Mouse (Mus musculus) heart, embryonic 13.5 days (tissue): ENCODE data around the gene Taar8b. TPM values are rescaled to one million over a fixed set of nuclear protein-coding genes. Genes with fewer than 3 reads are reported as not detected.
"Not testable (repeated sequence)": the region's sequence is repeated elsewhere in the genome, so short reads cannot be mapped to it uniquely, and the experiment has no call there.

ENCODE experiments used
- ATAC-seq: fragments of 200-750 bp; cut with Nextera tagmentation; 2 replicates; pipeline ENCODE4 v1.8.0; 2017; ENCODE audit warnings: moderate TSS enrichment; ENCODE audit not compliant: insufficient number of reproducible peaks, low FRiP score, low TSS enrichment; ENCODE audit errors: extremely low read depth
- H3K27ac ChIP-seq: fragments of 300-500 bp; sonication (generic); replicated peaks from 2 replicates; pipeline ENCODE4 v1.5.1; 2015; ENCODE audit warnings: moderate library complexity, mild to moderate bottlenecking, inconsistent platforms
- H3K27me3 ChIP-seq: fragments of 300-500 bp; sonication (generic); replicated peaks from 2 replicates; pipeline ENCODE4 v1.6.1; 2015; ENCODE audit warnings: mild to moderate bottlenecking, inconsistent platforms
- H3K36me3 ChIP-seq: fragments of 300-500 bp; sonication (generic); 2 replicates; pipeline ENCODE4 v1.6.1; 2015; ENCODE audit warnings: mild to moderate bottlenecking, inconsistent platforms
- H3K4me1 ChIP-seq: fragments of 300-500 bp; sonication (generic); 2 replicates; pipeline ENCODE4 v1.6.1; 2015; ENCODE audit warnings: inconsistent platforms
- H3K4me2 ChIP-seq: fragments of 300-500 bp; sonication (generic); 2 replicates; pipeline ENCODE4 v1.6.1; 2015; ENCODE audit warnings: inconsistent platforms, mild to moderate bottlenecking, moderate library complexity
- H3K4me3 ChIP-seq: fragments of 300-500 bp; sonication (generic); 2 replicates; pipeline ENCODE4 v1.5.1; 2015; ENCODE audit warnings: moderate library complexity, mild to moderate bottlenecking, inconsistent platforms
- H3K9ac ChIP-seq: fragments of 300-500 bp; sonication (generic); 2 replicates; pipeline ENCODE4 v1.6.1; 2015; ENCODE audit warnings: inconsistent platforms, mild to moderate bottlenecking, moderate library complexity
- H3K9me3 ChIP-seq: fragments of 300-500 bp; sonication (generic); 2 replicates; pipeline ENCODE4 v1.6.1; 2016; ENCODE audit warnings: inconsistent platforms
- WGBS: fragments of 180-500 bp; shearing (Covaris S2); methylation state at CpG from one replicate; pipeline ENCODE4 v1.1.7; 2015; ENCODE audit warnings: mixed read lengths; 5-methylcytosine and 5-hydroxymethylcytosine counted together
- polyA plus RNA-seq: library from polyadenylated mRNA; unstranded; fragments of >200 nt; fragmentation: Nextera tagmentation; extraction: Ambion mirVana; gene quantifications from 2 replicates; pipeline ENCODE4 v1.2.1, GENCODE M21; 2015

The Taar8b gene
- polyA plus RNA-seq, 1 experiment from 2014 or later = not detected

DNA sequence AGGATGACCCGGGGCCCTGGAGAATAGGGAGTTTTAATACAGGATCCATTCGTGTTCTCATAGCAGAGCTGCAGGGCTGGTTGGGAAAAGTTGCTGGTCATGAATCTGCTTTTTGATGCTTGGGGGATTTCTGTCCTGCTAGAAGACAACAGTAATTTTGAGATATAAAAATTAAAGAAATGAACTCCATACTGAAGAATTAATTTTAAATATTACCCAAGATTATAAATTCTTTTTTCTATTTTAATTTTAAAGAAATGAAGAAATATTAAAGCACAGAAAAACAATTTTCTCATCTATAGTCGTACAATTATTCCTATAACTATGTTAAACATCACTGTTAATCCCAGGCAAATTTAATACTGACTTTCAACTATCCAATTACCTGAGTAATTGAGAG is 9.7 kb upstream of the Taar8b start, which contains the start of gene Taar8c:
Gene Taar8c, minus strand, starts transcription at position 101 of the 400 bp plus-strand sequence.
- not testable (repeated sequence) for H3K4me1 ChIP-seq, ATAC-seq, H3K4me3 ChIP-seq, H3K27me3 ChIP-seq, H3K36me3 ChIP-seq, H3K9ac ChIP-seq, H3K27ac ChIP-seq, H3K4me2 ChIP-seq, H3K9me3 ChIP-seq
- WGBS = 68% methylated on average over 1 of the region's 3 CpGs

DNA sequence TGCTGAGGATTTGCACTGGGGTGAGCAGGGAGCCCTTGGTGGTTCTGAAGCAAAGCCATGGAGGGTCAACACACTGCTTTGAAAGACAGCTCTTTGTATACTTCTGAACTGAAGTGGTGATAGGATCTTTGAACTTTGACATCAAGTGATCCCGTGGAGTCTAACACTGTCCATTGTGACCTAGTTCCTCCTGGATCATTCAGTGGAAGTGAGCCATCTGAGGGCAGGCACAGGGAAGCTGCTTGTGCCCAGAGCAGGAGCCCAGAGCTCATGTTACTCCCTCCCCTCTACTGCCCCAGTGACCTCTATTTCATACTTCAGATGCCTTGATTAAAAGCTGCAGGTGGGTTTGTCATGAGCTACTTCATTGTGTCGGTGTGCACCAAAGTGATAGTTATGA is 4.9 kb upstream of the Taar8b start:
- not testable (repeated sequence) for H3K4me2 ChIP-seq, H3K9ac ChIP-seq, H3K4me3 ChIP-seq, H3K27me3 ChIP-seq, H3K9me3 ChIP-seq, H3K27ac ChIP-seq, ATAC-seq, H3K36me3 ChIP-seq, H3K4me1 ChIP-seq
- 58% methylated on average over 2 of the region's 2 CpGs for WGBS

- H3K9me3 ChIP-seq = no peaks in the 10 kb centered on the region
- H3K4me2 ChIP-seq = no peak overlapping the region
- no peak overlapping the region for H3K27ac ChIP-seq
- H3K4me1 ChIP-seq = no peaks in the 10 kb centered on the region
- 81% methylated on average over 2 of the region's 2 CpGs for WGBS
- no peak overlapping the region for H3K9ac ChIP-seq
- no peak overlapping the region for H3K4me3 ChIP-seq
- ATAC-seq = no peak
- H3K27me3 ChIP-seq = no peaks in the 10 kb centered on the region
- H3K36me3 ChIP-seq = no peaks in the 10 kb centered on the region
These were observed 4.9 kb downstream of the Taar8b start for GRCm38 (mm10) chr10:24087168-24087567.

DNA sequence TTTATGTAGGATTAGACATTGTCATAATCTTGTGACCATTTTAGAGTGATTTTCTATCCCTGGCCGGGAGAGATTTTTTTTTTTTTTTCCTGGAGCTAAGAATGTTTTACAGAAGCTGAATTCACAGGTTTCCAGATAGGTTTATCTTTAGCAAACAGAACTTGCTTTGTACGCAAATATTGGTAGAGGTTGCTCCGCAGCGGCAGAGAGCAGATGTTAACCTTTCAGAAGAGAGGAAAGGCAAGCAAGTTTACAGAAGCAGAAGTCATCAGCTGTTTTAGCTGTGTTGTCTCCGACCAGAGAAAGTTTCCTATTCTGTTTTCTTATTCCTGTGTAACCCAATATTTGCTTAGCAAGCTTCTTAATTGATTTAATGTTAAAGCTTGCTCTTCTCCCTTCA is 5.5 kb downstream of the Taar8b start:
- H3K9ac ChIP-seq = no peak overlapping the region
- no peak overlapping the region for H3K4me2 ChIP-seq
- no peaks in the 10 kb centered on the region for H3K36me3 ChIP-seq
- no peak overlapping the region for H3K4me3 ChIP-seq
- H3K27me3 ChIP-seq = no peaks in the 10 kb centered on the region
- no peaks in the 10 kb centered on the region for H3K9me3 ChIP-seq
- H3K4me1 ChIP-seq = no peaks in the 10 kb centered on the region
- ATAC-seq = no peak
- 53% methylated on average over 5 of the region's 5 CpGs for WGBS
- no peak overlapping the region for H3K27ac ChIP-seq

- ATAC-seq = no peak
- no peak overlapping the region for H3K4me2 ChIP-seq
- H3K9ac ChIP-seq = no peak overlapping the region
- no peaks in the 10 kb centered on the region for H3K27me3 ChIP-seq
- 69% methylated on average over 5 of the region's 5 CpGs for WGBS
- H3K9me3 ChIP-seq = no peaks in the 10 kb centered on the region
- H3K4me1 ChIP-seq = no peaks in the 10 kb centered on the region
- no peak overlapping the region for H3K27ac ChIP-seq
- no peaks in the 10 kb centered on the region for H3K36me3 ChIP-seq
- no peak overlapping the region for H3K4me3 ChIP-seq
These were observed 6.2 kb downstream of the Taar8b start for GRCm38 (mm10) chr10:24085936-24086335.

GRCm38 (mm10) chr10:24080166-24080565 is 11.9 kb downstream of the Taar8b start:
- Histone ChIP-seq H3K9ac (no peak overlapping the region), H3K36me3 (no peaks in the 10 kb centered on the region), H3K27me3 (no peaks in the 10 kb centered on the region), H3K4me1 (no peaks in the 10 kb centered on the region), H3K9me3 (no peaks in the 10 kb centered on the region), H3K27ac (no peak overlapping the region), H3K4me3 (no peak overlapping the region), H3K4me2 (no peak overlapping the region)
- ATAC-seq = no peak
- WGBS = 27% methylated on average over 3 of the region's 3 CpGs

- not testable (repeated sequence) for H3K27me3 ChIP-seq, H3K4me2 ChIP-seq, H3K36me3 ChIP-seq, H3K4me3 ChIP-seq, ATAC-seq, H3K9me3 ChIP-seq, H3K9ac ChIP-seq, H3K27ac ChIP-seq, H3K4me1 ChIP-seq
- 83% methylated on average over 2 of the region's 4 CpGs for WGBS
These were observed 15.9 kb downstream of the Taar8b start, which contains the start of gene Taar8a for GRCm38 (mm10) chr10:24076200-24076599. TSS of gene Taar8a (plus strand) at chr10:24076500.

DNA sequence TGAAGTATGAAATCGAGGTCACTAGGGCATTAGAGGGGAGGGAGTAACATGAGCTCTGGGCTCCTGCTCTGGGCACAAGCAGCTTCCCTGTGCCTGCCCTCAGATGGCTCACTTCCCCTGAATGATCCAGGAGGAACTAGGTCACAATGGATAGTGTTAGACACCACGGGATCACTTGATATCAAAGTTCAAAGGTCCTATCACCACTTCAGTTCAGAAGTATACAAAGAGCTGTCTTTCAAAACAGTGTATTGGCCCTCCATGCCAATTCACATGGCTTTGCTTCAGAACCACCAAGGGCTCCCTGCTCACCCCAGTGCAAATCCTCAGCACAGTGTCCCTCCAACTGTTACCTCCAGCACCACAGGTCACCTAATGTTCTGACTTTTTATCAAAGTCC is 17.3 kb downstream of the Taar8b start:
- H3K4me3 ChIP-seq, H3K27ac ChIP-seq, H3K9me3 ChIP-seq, H3K9ac ChIP-seq, H3K27me3 ChIP-seq, H3K4me2 ChIP-seq, ATAC-seq, H3K36me3 ChIP-seq, H3K4me1 ChIP-seq: not testable (repeated sequence)
- 31% methylated on average over 2 of the region's 2 CpGs for WGBS

DNA sequence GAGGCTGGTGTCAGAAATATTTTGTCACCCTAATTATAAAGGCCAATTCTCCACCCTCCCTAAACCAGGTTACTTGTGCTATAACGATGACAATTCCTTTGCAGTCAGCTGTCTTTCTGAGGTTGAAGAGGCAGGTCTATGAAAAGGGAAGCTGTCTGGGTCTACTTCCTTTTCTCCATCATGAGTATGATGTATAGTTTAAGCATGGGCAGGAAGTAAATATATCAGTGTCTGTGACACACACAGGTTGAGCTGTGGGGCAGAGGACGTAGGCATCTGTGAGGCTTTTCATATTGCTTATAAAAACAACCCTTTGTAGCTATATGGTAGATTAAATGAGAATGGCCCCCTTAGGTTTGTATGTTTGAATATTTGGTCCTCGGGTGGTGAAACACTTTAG is 33.1 kb downstream of the Taar8b start:
- no peaks in the 10 kb centered on the region for H3K9me3 ChIP-seq
- H3K4me1 ChIP-seq = no peaks in the 10 kb centered on the region
- no peak overlapping the region for H3K27ac ChIP-seq
- no peak for ATAC-seq
- H3K4me2 ChIP-seq = no peak overlapping the region
- no peaks in the 10 kb centered on the region for H3K36me3 ChIP-seq
- no peak overlapping the region for H3K9ac ChIP-seq
- WGBS = 81% methylated on average over 3 of the region's 3 CpGs
- no peak overlapping the region for H3K4me3 ChIP-seq
- no peaks in the 10 kb centered on the region for H3K27me3 ChIP-seq

GRCm38 (mm10) chr10:24052039-24052438 is 40.1 kb downstream of the Taar8b start:
- WGBS = 25% methylated on average over 5 of the region's 5 CpGs
- H3K27me3 ChIP-seq = no peaks in the 10 kb centered on the region
- H3K36me3 ChIP-seq = no peaks in the 10 kb centered on the region
- H3K4me3 ChIP-seq = no peak overlapping the region
- H3K9me3 ChIP-seq = no peaks in the 10 kb centered on the region
- no peak overlapping the region for H3K9ac ChIP-seq
- no peaks in the 10 kb centered on the region for H3K4me1 ChIP-seq
- H3K27ac ChIP-seq = no peak overlapping the region
- peak overlapping the region; percentile 28 for H3K4me2 ChIP-seq
- ATAC-seq = no peak

DNA sequence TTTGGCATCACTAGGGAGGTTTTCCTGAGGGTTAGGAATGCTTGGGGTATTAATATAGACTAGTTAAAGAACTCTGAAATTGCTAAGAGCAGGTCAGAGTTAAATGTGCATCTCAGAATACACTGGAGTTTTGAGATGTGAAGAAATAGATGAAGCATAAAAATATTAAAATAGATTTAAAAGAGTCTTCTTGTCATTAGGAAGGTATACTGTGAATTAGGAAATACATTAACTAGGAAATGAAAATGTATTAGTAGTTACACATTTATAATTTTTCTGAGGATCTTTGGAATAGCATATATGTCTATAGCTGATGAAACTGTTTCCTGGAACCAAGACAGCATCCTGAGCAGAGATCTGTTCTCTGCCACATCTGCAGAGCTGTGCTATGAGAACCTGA is 42.9 kb downstream of the Taar8b start, which contains the start of gene Taar7f:
Gene Taar7f, plus strand, starts transcription at position 301 of the 400 bp plus-strand sequence.
- Histone ChIP-seq H3K4me2 (no peak within 1 kb of the TSS), H3K4me3 (no peak within 1 kb of the TSS), H3K9ac (no peak within 1 kb of the TSS), H3K27ac (no peak within 1 kb of the TSS), H3K9me3 (no peaks in the 10 kb centered on the region), H3K4me1 (no peaks in the 10 kb centered on the region), H3K36me3 (no peaks in the 10 kb centered on the region), H3K27me3 (no peaks in the 10 kb centered on the region)
- no peak for ATAC-seq
